Mouse (Mus musculus): Measurements from ENCODE around the gene 9530053A07Rik. TPM values are rescaled to one million over a fixed set of nuclear protein-coding genes. Genes with fewer than 3 reads are reported as not detected.
A peak's percentile ranks its signal among the peaks of the same experiment; 100 is the strongest.
"Not testable (repeated sequence)": the region's sequence is repeated elsewhere in the genome, so short reads cannot be mapped to it uniquely, and the experiment has no call there.

The 9530053A07Rik gene
- 0.22 and 0.40 TPM in 2 replicates for polyA plus RNA-seq (2015; fragmentation: Nextera tagmentation; extraction: Ambion mirVana)

DNA sequence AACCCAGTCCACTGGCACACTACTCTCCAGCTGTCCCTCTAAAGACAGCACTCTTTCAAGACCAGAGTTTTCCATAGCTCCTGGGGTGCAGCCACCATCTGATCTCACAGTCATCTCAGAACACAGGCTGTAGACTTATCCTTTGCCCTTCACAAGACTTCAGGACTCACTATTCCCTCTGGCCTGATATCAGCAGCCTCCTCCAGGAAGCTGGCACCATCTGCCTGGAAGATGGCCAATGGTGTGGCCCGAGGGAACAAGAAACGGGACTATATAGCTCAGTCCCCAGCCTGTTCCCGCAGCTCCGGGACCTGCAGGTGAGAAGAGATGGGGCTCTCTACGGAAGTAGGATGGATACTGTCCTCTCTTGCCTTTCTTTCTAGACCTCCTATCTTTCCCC, at the start of gene 9530053A07Rik:
Gene 9530053A07Rik, plus strand, starts transcription at position 301 of the 400 bp plus-strand sequence.
- DNase-seq (ENCODE audit: low spot score), result no peak

DNA sequence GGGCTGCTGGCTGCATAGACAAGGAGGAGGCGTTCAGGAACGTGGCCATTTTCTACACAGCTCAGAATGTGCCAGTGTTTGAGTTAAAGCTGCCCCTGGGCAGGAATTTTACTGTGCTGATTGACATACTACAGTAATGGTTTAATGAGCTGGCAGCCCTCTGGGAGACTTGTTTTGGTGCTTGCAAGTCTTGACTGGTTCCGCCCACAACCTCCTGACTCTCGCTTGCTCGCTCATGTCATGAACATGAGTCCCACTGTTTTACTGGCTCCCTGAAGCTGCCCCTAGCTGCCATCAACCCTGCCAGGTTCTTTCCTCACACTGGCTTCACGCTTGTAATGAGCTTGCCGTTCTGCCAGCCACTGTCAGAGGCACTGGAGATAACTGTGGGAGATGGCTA, 45.1 kb upstream of the 9530053A07Rik start:
- DNase-seq (ENCODE audit: low spot score), result no peak

DNA sequence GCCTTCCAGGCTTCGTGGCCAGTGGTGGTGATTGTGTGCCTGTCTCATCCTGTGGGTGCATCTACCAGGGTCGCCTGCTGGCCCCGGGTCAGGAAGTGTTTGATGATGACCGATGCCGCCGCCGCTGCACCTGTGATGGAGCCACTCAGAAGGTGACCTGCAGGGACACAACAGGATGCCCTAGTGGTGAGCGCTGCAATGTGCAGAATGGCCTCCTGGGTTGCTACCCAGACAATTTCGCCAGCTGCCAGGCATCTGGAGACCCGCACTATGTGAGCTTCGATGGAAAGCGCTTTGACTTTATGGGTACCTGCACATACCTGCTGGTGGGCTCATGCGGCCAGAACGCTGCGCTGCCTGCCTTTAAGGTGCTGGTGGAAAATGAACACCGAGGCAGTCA, 43.0 kb upstream of the 9530053A07Rik start:
- DNase-seq (ENCODE audit: low spot score), result no peak

DNA sequence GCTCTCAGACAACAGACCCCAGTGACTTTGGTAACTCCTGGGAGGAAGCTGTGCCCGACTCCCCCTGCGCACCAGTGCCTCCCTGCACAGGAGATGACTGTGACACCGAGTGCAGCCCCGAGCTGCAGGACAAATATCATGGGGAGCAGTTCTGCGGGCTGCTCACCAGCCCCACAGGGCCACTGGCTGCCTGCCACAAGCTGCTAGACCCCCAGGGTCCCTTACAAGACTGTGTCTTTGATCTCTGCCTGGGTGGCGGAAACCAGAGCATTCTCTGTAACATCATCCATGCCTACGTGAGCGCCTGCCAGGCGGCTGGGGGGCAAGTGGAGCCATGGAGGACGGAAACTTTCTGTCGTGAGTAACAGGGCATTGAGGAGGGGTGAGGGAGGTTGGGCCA, 35.7 kb upstream of the 9530053A07Rik start:
- DNase-seq (ENCODE audit: low spot score), result no peak

DNA sequence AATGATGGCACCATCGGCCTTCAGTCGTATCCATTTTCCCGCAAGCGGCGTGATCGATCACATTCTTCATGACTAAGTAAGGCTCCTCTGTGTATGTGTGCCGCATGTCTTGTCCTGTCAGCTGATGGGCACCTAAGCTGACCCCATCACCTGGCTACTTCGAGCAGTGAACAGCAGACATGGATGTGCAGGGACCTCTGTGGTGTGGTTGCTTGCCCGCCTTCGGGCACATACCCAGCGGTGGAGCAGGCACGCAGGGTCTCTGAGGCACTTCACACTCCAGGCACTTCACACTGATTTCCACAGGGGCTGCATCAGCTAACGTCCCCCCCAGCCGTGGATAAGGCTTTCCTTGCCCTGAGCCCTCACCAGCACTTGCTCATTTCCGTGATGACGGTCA, 30.2 kb upstream of the 9530053A07Rik start:
- DNase-seq (ENCODE audit: low spot score), result no peak

DNA sequence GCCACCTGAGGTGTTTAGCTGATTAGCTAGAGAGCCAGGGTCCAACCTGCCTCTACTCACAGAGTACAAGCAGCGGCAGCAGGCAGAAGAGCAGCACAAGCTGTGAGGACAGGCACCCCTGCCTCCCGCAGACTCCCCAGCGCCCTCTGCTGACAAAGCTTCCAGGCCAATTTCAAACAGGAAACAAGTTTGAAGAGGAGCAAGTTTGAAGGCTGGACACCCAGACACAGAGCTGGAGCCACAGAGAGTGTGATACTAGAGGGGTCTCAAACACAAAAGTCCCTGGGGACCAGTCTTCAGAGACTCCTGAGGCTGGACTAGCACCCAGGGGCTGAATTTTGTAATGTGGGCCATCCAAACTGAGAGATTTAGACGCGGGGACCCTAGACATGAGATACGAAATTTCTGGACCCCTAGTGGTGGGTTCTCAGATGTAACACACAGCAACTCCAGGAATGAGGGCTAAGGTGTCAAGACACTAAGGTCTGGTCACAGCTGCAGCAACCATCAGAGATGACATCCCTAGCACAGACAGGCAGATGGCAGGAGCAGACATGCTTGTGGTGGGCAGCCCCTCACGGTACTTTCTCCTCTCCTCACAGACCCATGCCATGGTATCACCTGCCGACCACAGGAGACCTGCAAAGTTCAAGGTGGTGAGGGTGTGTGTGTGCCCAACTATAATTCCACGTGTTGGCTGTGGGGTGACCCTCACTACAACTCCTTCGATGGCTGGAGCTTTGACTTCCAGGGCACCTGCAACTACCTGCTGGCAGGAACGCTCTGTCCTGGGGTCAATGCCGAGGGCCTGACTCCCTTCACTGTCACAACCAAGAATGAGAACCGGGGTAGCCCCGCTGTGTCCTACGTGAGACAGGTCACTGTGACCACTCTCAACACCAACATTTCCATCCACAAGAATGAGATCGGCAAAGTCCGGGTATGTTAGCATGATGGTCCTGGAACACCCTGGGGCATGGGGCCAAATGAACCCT, 28.4 kb upstream of the 9530053A07Rik start:
- peak; percentile 31 for DNase-seq (ENCODE audit: low spot score)

DNA sequence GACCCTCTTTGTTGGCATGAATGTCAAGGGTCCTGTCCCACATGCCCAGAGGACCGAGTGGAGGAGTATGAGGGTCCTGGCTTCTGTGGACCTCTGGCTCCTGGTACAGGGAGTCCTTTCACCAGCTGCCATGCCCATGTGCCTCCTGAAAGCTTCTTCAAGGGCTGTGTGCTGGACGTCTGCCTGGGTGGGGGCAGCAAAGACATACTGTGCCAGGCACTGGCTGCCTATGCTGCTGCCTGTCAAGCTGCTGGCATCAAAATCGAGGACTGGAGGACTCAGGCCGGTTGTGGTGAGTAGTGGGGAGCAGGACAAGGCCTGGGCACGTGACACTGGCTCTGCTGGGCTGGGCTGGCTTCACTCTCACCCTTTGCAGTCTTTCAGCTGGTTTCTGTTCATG, 26.3 kb upstream of the 9530053A07Rik start:
- DNase-seq (ENCODE audit: low spot score), result not testable (repeated sequence)

DNA sequence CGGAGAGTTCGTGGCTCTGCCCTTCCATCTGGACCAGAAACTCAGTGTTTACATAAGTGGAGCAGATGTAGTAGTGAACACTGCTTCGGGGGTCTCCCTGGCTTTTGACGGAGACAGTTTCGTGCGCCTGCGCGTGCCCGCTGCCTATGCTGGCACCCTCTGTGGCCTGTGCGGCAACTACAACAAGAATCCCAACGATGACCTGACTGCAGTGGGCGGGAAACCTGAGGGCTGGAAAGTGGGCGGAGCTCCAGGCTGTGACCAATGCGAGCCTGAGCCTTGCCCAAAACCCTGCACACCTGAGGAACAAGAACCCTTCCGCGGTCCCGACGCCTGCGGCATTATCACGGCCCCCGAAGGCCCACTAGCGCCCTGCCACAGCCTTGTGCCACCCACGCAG, 24.6 kb upstream of the 9530053A07Rik start:
- no peak for DNase-seq (ENCODE audit: low spot score)

DNA sequence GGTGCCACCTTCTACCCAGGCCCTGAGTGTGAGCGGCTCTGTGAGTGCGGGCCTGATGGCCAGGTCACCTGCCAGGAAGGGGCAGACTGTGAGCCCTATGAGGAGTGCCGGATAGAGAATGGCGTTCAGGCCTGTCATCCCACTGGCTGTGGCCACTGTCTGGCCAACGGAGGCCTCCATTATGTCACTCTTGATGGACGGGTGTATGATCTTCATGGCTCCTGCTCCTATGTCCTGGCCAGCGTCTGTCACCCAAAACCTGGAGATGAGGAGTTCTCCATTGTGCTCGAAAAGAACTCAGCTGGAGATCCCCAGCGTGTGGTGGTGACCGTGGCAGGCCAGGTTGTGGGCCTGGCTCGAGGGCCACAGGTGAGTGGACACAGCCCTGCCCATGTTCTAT, 23.0 kb upstream of the 9530053A07Rik start:
- no peak for DNase-seq (ENCODE audit: low spot score)

DNA sequence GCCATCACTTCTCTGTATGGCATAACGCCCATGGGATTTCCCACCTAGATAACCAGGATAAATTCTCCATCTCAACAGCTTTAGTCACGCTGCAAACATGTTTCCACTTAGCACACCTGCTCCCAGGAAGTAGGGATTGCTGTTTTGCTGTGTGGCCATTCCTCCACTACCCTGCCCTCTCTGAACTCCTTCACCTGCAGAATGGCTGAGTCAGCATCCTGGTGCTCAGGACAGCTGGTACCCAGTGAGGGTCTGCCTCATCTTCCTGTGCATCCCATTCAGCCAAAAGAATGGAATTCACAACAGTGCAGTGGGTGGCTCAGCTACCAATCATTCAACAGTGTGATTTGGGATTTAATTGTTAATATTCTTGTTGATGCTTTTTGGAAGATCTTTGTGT, 14.6 kb upstream of the 9530053A07Rik start:
- no peak for DNase-seq (ENCODE audit: low spot score)

DNA sequence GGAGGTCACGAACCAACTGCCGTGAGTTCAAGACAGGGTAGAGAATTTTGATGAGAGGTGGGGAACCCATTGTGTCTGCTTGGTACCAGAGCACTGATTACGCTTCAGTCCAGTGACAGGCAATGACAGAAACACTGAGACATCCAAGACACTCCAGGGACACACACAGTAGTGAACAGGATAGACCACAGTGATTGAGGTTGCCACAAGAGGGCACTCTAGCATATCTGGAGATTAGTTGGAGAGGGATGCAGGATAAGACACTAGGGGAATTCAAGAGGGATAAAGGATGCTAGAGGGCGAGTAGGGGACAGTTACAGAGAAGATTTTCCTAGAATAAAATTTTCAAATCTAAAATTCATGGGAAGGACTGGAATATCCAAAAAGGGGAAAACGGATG, 8.3 kb downstream of the 9530053A07Rik start:
- peak; percentile 26 for DNase-seq (ENCODE audit: low spot score)

DNA sequence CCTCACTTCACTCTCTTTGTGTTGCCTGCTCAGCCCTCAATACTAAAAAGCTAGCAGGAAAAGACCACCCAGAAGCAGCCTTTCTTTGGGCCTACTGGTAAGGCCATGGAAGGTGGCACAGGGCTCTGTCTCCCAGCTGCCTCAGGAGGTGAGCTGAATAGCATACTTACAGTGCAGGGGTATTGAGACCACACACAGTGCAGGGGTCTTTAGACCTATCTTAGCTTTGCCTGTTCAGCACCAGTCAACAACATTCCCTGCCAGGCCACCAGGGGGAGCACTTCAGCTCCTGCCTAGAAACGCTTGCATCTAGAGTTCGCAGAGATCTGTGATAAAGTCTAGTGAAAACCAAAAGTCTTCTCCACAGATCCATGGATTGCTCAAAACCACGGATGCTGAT, 19.0 kb downstream of the 9530053A07Rik start:
- DNase-seq (ENCODE audit: low spot score), result peak; percentile 75

DNA sequence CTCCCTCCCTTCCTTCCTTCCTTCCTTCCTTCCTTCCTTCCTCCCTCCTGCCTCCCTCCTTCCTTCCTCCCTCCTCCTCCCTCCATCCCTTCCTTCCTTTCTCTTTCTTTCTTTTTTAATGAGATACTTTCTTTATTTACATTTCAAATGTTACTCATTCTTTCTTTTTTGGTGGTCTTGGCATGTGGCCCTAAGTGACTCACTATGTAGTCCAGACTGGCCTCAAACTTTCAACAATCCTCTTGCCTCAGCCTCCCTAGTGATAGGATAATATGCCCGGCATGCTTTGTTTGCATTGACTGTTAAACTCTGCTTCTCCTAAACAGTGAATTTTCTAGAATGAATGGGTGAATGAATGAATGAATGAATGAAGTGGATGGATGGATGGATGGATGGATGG, 20.6 kb downstream of the 9530053A07Rik start:
- no peak for DNase-seq (ENCODE audit: low spot score)

DNA sequence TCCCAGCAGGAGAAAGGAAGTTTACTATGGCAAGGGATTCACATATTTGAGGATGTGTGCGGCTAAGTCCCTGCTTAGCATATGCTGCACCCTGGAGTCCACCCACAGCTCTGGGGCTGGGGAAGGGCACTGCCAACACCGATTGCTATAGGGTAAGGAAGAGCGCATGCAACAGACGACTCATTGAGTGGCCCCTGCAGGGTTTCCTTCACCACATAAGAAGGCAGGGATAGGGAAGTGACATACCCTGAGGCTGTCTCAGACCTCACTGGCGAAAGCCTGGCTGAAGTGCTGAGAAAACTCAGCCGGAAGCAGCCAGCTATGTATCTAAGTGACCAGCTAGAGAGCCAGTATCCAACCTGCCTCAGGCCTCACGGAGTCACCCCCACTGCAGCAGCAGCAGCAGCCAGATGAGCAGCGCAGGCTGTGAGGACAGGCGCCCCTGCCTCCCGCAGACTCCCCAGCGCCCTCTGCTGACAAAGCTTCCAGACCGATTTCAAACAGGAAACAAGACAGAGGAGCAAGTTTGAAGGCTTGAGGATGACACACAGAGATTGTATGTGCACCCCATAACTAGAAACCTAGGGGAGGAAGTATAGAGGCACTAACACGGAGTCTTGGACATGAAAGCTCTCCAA, 22.4 kb downstream of the 9530053A07Rik start:
- DNase-seq (ENCODE audit: low spot score), result peak; percentile 77

DNA sequence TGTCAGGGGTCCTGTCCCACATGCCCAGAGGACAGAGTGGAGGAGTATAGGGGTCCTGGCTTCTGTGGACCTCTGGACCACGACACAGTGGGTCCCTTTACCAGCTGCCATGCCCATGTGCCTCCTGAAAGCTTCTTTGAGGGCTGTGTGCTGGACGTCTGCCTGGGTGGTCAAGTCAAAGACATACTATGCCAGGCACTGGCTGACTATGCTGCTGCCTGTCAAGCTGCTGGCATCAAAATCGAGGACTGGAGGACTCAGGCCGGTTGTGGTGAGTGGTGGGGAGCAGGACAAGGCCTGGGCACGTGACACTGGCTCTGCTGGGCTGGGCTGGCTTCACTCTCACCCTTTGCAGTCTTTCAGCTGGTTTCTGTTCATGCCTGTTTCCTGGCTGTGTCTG, 24.3 kb downstream of the 9530053A07Rik start:
- not testable (repeated sequence) for DNase-seq (ENCODE audit: low spot score)

DNA sequence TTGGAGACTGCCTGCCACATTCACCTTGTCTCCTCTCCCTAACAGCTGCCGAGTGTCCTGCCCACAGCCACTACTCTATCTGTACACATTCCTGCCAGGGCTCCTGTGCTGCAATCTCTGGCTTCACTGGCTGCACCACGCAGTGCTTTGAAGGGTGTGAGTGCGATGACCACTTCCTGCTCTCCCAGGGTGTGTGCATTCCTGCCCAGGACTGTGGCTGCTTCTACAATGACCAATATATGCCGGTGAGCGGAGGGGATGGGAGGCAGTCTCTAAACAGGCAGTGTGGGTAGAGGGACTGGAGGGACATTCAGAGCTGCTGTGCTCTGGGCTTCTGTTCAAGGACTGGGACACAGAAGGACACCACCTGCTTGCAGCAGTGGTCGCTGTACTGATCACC, 30.0 kb downstream of the 9530053A07Rik start:
- DNase-seq (ENCODE audit: low spot score), result no peak

DNA sequence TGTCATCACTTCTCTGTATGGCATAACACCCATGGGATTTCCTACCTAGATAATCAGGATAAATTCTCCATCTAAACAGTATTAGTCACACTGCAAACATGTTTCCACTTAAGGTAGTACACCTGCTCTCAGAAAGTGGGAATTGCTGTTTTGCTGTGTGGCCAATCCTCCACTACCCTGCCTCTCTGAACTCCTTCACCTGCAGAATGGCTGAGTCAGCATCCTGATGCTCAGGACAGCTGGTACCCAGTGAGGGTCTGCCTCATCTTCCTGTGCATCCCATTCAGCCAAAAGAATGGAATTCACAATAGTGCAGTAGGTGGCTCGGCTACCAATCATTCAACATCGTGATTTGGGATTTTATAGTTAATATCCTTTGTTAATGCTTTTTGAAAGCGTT, 30.6 kb downstream of the 9530053A07Rik start:
- DNase-seq (ENCODE audit: low spot score), result no peak

DNA sequence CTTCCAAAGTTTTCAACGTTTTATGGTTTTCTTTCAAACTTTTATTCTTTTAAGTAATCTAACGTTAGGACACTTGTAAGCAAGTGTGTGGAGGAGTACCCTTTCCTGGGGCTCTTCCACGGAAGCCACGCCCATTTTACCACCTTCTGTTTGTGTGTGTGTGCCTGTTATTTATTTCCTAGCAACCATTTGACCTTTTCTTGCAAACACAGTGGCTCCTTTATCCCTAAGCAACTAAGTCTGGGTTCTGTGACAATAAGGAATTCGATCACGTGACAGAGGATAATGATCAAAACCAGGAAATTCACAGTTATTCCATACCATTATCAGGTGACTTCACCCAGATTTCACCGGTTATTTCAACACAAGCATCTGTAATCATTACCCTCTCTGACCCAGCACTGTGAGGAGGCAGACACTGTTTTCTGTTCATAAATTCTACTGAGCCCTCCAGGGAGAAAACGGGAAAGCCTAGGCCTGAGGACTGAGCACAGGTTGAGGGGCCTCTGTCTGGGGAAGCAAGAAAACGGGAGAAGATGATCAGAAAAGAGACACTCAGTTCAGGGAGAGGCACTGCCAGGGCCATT, 32.0 kb downstream of the 9530053A07Rik start:
- DNase-seq (ENCODE audit: low spot score), result no peak

DNA sequence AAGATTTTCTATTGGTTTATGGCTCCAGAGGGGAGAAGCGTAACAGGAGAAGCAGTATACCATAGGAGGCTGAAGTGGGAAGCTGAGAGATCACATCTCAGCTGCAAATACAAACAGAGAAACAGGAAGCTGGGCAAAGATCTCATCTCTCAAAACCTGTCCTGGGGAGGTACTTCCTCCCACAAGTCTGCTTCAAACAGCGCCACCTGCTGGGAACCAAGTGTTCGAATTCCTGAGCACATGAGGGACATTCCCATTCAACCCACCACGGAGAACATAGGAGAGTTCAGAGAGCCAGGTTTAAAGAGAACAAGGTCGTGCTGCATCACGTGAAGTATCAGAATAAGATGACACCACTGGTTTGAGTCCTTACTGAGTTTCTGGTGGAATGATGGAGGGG, 36.1 kb downstream of the 9530053A07Rik start:
- no peak for DNase-seq (ENCODE audit: low spot score)

DNA sequence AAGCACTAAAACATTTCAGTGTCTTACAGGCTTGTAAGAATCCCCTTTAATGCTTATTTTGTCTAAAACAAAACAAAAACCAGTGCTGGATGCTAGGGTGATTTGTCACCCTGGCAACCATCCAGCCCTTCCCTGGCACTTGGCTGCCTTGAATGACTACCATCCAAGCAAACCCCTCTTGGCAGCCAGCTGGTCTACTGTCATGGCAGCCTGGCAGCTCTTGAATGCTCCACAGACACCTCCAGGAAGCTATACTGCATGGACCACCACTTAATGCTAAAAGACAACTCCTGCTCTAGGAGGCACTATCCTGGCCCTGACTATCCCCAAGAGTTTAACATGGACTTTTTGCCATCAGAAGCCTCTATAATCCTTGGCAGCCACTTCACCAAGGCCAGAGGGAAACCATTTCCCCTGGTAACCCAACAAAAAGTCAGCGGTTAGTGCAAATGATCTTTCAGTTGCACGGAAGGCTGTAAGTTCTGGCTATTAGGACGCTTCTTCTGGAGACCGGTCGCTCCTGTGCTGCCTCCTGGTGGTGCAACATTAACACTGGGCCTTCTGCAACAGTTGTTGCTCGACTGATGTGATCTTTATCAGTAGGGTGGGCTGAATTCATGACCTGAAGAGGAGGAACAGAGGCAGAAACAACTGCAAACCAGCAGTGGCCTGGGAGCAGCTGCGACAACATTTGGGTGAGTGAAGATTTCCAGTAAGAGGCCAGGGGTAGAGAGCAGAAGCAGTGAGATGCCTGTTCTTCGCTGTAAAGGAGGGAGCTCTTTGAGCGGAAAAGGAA, 39.3 kb downstream of the 9530053A07Rik start:
- DNase-seq (ENCODE audit: low spot score), result peak; percentile 80

Measured in thymus, postnatal 0 days (tissue).